Mouse (Mus musculus) lung, embryonic 14.5 days (tissue): ENCODE results near the gene Zfp967. TPM values are rescaled to one million over a fixed set of nuclear protein-coding genes. Genes with fewer than 3 reads are reported as not detected.
"Not testable (repeated sequence)": the region's sequence is repeated elsewhere in the genome, so short reads cannot be mapped to it uniquely, and the experiment has no call there.

Experiments used
- ATAC-seq: fragments of 200-750 bp; cut with Nextera tagmentation; 2 replicates; pipeline ENCODE4 v1.8.0; 2017; ENCODE audit warnings: mild to moderate bottlenecking, moderate TSS enrichment, moderate library complexity; ENCODE audit not compliant: insufficient read depth
- DNase-seq: peaks from one replicate; pipeline ENCODE4 v3.0.0-alpha.2; 2015
- H3K27ac ChIP-seq: fragments of 300-500 bp; sonication (generic); 2 replicates; pipeline ENCODE4 v1.5.1; 2014; ENCODE audit warnings: low read depth, mild to moderate bottlenecking, moderate library complexity
- H3K27me3 ChIP-seq: fragments of 300-500 bp; sonication (generic); 2 replicates; pipeline ENCODE4 v1.6.1; 2014; ENCODE audit warnings: low read length, control low read depth; ENCODE audit not compliant: insufficient read depth
- H3K36me3 ChIP-seq: fragments of 300-500 bp; sonication (generic); 2 replicates; pipeline ENCODE4 v1.6.1; 2014; ENCODE audit warnings: control low read depth; ENCODE audit not compliant: insufficient read depth
- H3K4me1 ChIP-seq: fragments of 300-500 bp; sonication (generic); 2 replicates; pipeline ENCODE4 v1.6.1; 2014; ENCODE audit warnings: antibody characterized with exemption, control low read depth; ENCODE audit not compliant: insufficient read depth
- H3K4me2 ChIP-seq: fragments of 300-500 bp; sonication (generic); 2 replicates; pipeline ENCODE4 v1.6.1; 2014; ENCODE audit warnings: mild to moderate bottlenecking
- H3K4me3 ChIP-seq: fragments of 300-500 bp; sonication (generic); 2 replicates; pipeline ENCODE4 v1.5.1; 2014; ENCODE audit warnings: low read depth, low read length
- H3K9ac ChIP-seq: fragments of 300-500 bp; sonication (generic); 2 replicates; pipeline ENCODE4 v1.6.1; 2014
- H3K9me3 ChIP-seq: fragments of 300-500 bp; sonication (generic); 2 replicates; pipeline ENCODE4 v1.6.1; 2016; ENCODE audit warnings: low read depth, low read length, control low read depth
- WGBS: fragments of 180-500 bp; shearing (Covaris S2); extraction: QIAGEN DNeasy Blood & Tissue Kit; methylation state at CpG from one replicate; pipeline ENCODE4 v1.1.7; 2014; 5-methylcytosine and 5-hydroxymethylcytosine counted together
- polyA plus RNA-seq: library from polyadenylated mRNA; unstranded; fragments of >200 nt; fragmentation: Nextera tagmentation; extraction: Ambion mirVana; gene quantifications from 2 replicates; pipeline ENCODE4 v1.2.1, GENCODE M21; 2014

Zfp967 gene
- polyA plus RNA-seq, result not detected in 2 replicates

- DNase-seq, H3K4me1 ChIP-seq, H3K36me3 ChIP-seq, ATAC-seq, H3K27me3 ChIP-seq, H3K9me3 ChIP-seq, H3K9ac ChIP-seq, H3K4me3 ChIP-seq, H3K27ac ChIP-seq, H3K4me2 ChIP-seq: not testable (repeated sequence)
- no CpG with 5 or more reads among the region's 9 CpGs for WGBS
Observed at GRCm38 (mm10) chr2:176520756-176521155, at the start of gene Zfp967. Gene Zfp967 (plus strand): TSS chr2:176521056.

- not testable (repeated sequence) for DNase-seq, H3K4me3 ChIP-seq, H3K4me2 ChIP-seq, H3K36me3 ChIP-seq, H3K9me3 ChIP-seq, H3K9ac ChIP-seq, H3K27ac ChIP-seq, ATAC-seq, H3K27me3 ChIP-seq, H3K4me1 ChIP-seq
- no CpG with 5 or more reads among the region's 4 CpGs for WGBS
Observed at GRCm38 (mm10) chr2:176486683-176487082, 34.2 kb upstream of the Zfp967 start, which contains the start of gene Gm14434. Gene Gm14434 (minus strand): TSS chr2:176486783.

Other genes with a start within 250 kb of the Zfp967 start
- not detected in 2 replicates for gene Gm11009, start 201.6 kb upstream of the Zfp967 start, polyA plus RNA-seq
- 17.1 and 17.3 TPM in 2 replicates for gene Gm14435, start 97.5 kb upstream of the Zfp967 start, polyA plus RNA-seq
- gene Gm14434, start 34.3 kb upstream of the Zfp967 start, polyA plus RNA-seq, result 9.0 TPM in 1 of 2 replicates, not detected in the other
- 21.7 and 22.7 TPM in 2 replicates for gene Gm14308, start 115.3 kb downstream of the Zfp967 start, polyA plus RNA-seq
- gene Zfp973, start 149.5 kb downstream of the Zfp967 start, polyA plus RNA-seq, result 11.0 and 13.7 TPM in 2 replicates
- gene Gm14305, start 187.3 kb downstream of the Zfp967 start, polyA plus RNA-seq, result 35.5 and 38.0 TPM in 2 replicates